Mouse (Mus musculus): ENCODE measurements around the gene Tatdn2.
"Not testable (repeated sequence)": the region's sequence is repeated elsewhere in the genome, so short reads cannot be mapped to it uniquely, and the experiment has no call there.

Tatdn2 gene

GRCm38 (mm10) chr6:113672029-113672428 lies 24.8 kb upstream of the Tatdn2 start:
- DNase-seq (ENCODE audit: low spot score in 2 of 2), result not testable (repeated sequence)

GRCm38 (mm10) chr6:113672989-113673388 lies 23.9 kb upstream of the Tatdn2 start:
- DNase-seq (ENCODE audit: low spot score in 2 of 2), result no peak

- DNase-seq (ENCODE audit: low spot score in 2 of 2), result no peak
Observed at GRCm38 (mm10) chr6:113675234-113675633, 21.6 kb upstream of the Tatdn2 start.

GRCm38 (mm10) chr6:113675991-113676390 lies 20.9 kb upstream of the Tatdn2 start:
- DNase-seq (ENCODE audit: low spot score in 2 of 2), result no peak

GRCm38 (mm10) chr6:113677070-113677734 lies 19.6 kb upstream of the Tatdn2 start:
- DNase-seq (ENCODE audit: low spot score in 2 of 2), result no peak

- no peak for DNase-seq (ENCODE audit: low spot score in 2 of 2)
Observed at GRCm38 (mm10) chr6:113678246-113679012, 18.4 kb upstream of the Tatdn2 start.

GRCm38 (mm10) chr6:113679993-113680566 lies 16.8 kb upstream of the Tatdn2 start:
- no peak for DNase-seq (ENCODE audit: low spot score in 2 of 2)

GRCm38 (mm10) chr6:113681271-113681670 lies 15.6 kb upstream of the Tatdn2 start:
- DNase-seq (ENCODE audit: low spot score in 2 of 2), result peak; percentile 86 to 95

- DNase-seq (ENCODE audit: low spot score in 2 of 2), result no peak
Observed at GRCm38 (mm10) chr6:113683081-113683825, 13.6 kb upstream of the Tatdn2 start.

GRCm38 (mm10) chr6:113686551-113687125 lies 10.2 kb upstream of the Tatdn2 start:
- no peak for DNase-seq (ENCODE audit: low spot score in 2 of 2)

- no peak for DNase-seq (ENCODE audit: low spot score in 2 of 2)
Observed at GRCm38 (mm10) chr6:113690008-113690399, 6.8 kb upstream of the Tatdn2 start.

GRCm38 (mm10) chr6:113690400-113691083 lies 6.3 kb upstream of the Tatdn2 start:
- peak; percentile 60 to 76 for DNase-seq (ENCODE audit: low spot score in 2 of 2)

GRCm38 (mm10) chr6:113691084-113691462 lies 5.8 kb upstream of the Tatdn2 start:
- no peak for DNase-seq (ENCODE audit: low spot score in 2 of 2)

- no peak for DNase-seq (ENCODE audit: low spot score in 2 of 2)
Observed at GRCm38 (mm10) chr6:113692661-113693133, 4.2 kb upstream of the Tatdn2 start.

- no peak for DNase-seq (ENCODE audit: low spot score in 2 of 2)
Observed at GRCm38 (mm10) chr6:113693377-113693776, 3.5 kb upstream of the Tatdn2 start.

GRCm38 (mm10) chr6:113695203-113695602 lies 1.6 kb upstream of the Tatdn2 start:
- no peak for DNase-seq (ENCODE audit: low spot score in 2 of 2)

GRCm38 (mm10) chr6:113695766-113696355 lies 989 bp upstream of the Tatdn2 start:
- peak in 1 of 2 experiments; percentile 25 for DNase-seq (ENCODE audit: low spot score in 2 of 2)

GRCm38 (mm10) chr6:113697222-113698205 lies 664 bp downstream of the Tatdn2 start:
- DNase-seq (ENCODE audit: low spot score in 2 of 2), result peak; percentile 63

- no peak for DNase-seq (ENCODE audit: low spot score in 2 of 2)
Observed at GRCm38 (mm10) chr6:113712718-113713117, 15.9 kb downstream of the Tatdn2 start.
